Mouse (Mus musculus) E14TG2a.4 (cell line): ENCODE data around the gene Ston2.

Experiments used
- CTCF ChIP-seq: conservative IDR thresholded peaks from 2 replicates; pipeline ENCODE4 v1.5.1; 2014; ENCODE audit warnings: low read length
- NANOG ChIP-seq: IDR thresholded peaks from 2 replicates; pipeline ENCODE4 v1.6.1; 2014; ENCODE audit warnings: borderline replicate concordance, low read length, mixed read lengths
- POU5F1 ChIP-seq: IDR thresholded peaks from 2 replicates; pipeline ENCODE4 v1.6.1; 2014; ENCODE audit warnings: low read length, borderline replicate concordance

- TF ChIP-seq CTCF (no peak), POU5F1 (no peak), NANOG (no peak)
Observed at GRCm38 (mm10) chr12:91660640-91661417, 127.4 kb downstream of the Ston2 start.
